Mouse (Mus musculus): ENCODE data around the gene Morc3. TPM values are rescaled to one million over a fixed set of nuclear protein-coding genes. Genes with fewer than 3 reads are reported as not detected.
A peak's percentile ranks its signal among the peaks of the same experiment; 100 is the strongest.

The Morc3 gene
- polyA plus RNA-seq, 1 experiment from 2014 or later: 11.7 TPM

DNA sequence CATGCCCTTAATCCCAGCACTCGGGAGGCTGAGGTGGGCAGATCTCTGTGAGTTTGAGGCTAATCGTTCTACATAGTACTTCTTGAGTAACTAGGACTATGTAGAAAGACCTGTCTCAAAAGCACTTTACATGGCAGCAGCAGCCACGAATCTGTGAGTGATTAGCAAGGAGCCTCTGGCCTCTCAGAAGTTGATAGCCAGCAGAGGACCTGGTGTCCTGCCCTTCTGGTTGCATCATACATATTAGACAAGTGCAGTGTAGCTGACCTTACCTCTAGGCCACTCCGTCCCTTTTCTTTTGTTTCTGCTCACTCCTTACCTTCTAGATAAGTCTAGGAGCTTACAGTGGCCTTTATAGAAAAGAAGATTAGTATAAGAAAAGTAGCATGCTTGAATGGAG is 28.0 kb downstream of the Morc3 start:
- Histone ChIP-seq H3K9me3 (ENCODE audit: low read length) (no peaks in the 10 kb centered on the region), H3K9ac (replicated peaks) (no peak overlapping the region), H3K36me3 (replicated peaks; ENCODE audit: insufficient read depth, low read length) (peaks cover 85% of the 10 kb centered on the region), H3K27ac (ENCODE audit: low read depth) (no peak overlapping the region), H3K4me3 (ENCODE audit: low read depth, low read length) (no peak overlapping the region), H3K4me2 (ENCODE audit: low read depth, low read length) (no peak overlapping the region), H3K4me1 (ENCODE audit: insufficient read depth) (no peaks in the 10 kb centered on the region), H3K27me3 (ENCODE audit: insufficient read depth, low read length) (no peaks in the 10 kb centered on the region)
- ATAC-seq: no peak
- 74% methylated on average over 4 of the region's 4 CpGs for WGBS (ENCODE audit: insufficient replicate concordance)
- DNase-seq: no peak
- TF ChIP-seq EP300 (IDR thresholded peaks at IDR 0.05; ENCODE audit: low read depth) (no peak), CTCF (IDR thresholded peaks at IDR 0.05; ENCODE audit: low read depth) (no peak)

DNA sequence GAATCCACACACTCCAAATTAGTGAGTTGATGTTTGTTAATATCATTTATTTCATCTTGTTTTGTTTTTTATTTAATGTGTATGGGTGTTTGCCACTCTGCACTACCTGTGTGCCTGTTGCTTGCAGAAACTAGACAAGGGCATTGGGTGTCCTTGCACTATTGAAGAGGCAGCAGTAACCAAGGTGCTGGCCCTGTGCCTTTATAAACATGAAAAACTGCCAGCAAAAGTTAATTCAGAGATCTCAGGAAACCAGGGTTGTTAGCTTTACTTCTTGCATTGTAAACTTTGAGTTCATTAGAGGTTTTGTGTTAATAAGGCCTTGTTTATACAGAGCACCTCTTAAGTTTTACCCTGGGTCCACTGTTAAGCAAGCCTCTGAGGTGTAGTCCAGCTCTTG is 28.8 kb downstream of the Morc3 start:
- H3K27me3 ChIP-seq (ENCODE audit: insufficient read depth, low read length): no peaks in the 10 kb centered on the region
- ATAC-seq (no peak), DNase-seq (no peak)
- H3K27ac ChIP-seq (ENCODE audit: low read depth): peak overlapping the region; percentile 29; the same call in 1 of the 2 replicates
- H3K9me3 ChIP-seq (ENCODE audit: low read length): no peaks in the 10 kb centered on the region
- no peak for TF ChIP-seq EP300 (IDR thresholded peaks at IDR 0.05; ENCODE audit: low read depth)
- TF ChIP-seq CTCF (IDR thresholded peaks at IDR 0.05; ENCODE audit: low read depth): no peak
- H3K36me3 ChIP-seq (replicated peaks; ENCODE audit: insufficient read depth, low read length): peaks cover 86% of the 10 kb centered on the region
- no peak overlapping the region for H3K4me2 ChIP-seq (ENCODE audit: low read depth, low read length)
- H3K4me1 ChIP-seq (ENCODE audit: insufficient read depth): no peaks in the 10 kb centered on the region
- no peak overlapping the region; the same call in 1 of the 2 replicates for H3K9ac ChIP-seq (replicated peaks)
- H3K4me3 ChIP-seq (ENCODE audit: low read depth, low read length): no peak overlapping the region

DNA sequence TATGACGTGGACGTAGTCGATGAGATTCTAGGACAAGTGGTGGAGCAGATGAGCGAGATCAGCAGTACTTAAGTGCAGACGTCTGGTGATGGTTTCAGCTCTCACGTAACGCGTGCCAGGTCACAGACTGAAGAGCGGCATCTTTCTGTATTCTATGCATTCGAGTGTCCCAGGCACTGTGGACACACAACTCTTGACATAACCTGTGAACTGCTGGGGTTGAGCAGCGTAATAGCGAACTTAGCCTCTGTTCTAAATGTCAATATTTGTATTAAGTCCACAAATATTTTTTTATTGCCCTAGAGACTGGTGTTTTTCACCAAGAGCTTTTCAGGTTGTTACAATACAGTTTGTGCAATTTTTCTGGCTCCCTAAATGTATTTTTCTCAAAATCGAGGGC is 42.9 kb downstream of the Morc3 start:
- no peak for DNase-seq

DNA sequence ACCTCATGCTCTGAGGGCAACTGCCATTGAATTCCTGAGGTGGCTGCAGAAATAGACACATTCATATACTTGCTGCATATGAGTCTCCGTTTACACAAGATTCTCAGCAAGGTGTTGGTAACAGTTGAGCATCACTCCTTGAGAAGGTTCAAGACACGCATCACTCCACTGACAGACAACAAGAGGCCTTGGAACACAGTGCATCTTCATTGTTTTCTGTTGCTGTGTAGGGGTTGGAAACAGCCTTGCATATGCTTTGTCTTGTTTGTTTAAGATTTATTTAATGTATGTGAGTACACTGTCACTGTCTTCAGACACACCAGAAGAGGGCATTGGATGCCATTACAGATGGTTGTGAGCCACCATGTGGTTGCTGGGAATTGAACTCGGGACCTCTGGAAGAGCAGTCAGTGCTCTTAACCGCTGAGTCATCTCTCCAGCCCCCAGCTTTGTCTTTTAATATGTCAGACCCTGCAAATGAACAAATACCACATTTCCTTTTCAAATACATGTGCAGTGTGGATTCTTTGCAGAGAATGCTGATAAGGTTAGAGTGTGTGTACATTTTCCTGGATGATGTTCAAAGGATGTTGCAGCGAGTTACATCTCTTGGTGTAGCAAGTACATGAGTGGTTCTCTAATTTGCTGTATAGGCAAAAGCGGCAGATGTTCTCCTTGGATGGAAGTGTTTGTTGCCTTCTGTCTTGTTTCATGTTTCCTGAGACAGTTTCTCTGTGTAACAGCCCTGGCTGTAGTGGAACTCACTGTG is 45.9 kb downstream of the Morc3 start:
- 71% methylated on average over 6 of the region's 6 CpGs for WGBS (ENCODE audit: insufficient replicate concordance)
- no peak for ATAC-seq
- H3K27me3 ChIP-seq (ENCODE audit: insufficient read depth, low read length): no peaks in the 10 kb centered on the region
- H3K9ac ChIP-seq (replicated peaks): no peak overlapping the region
- 0 out of 2 replicates have a peak, but pooled peaks cover 2% of the 10 kb centered on the region for H3K4me1 ChIP-seq (ENCODE audit: insufficient read depth)
- no peak overlapping the region for H3K27ac ChIP-seq (ENCODE audit: low read depth)
- no peak overlapping the region for H3K4me3 ChIP-seq (ENCODE audit: low read depth, low read length)
- TF ChIP-seq CTCF (IDR thresholded peaks at IDR 0.05; ENCODE audit: low read depth) (no peak), EP300 (IDR thresholded peaks at IDR 0.05; ENCODE audit: low read depth) (no peak)
- peaks cover 43% of the 10 kb centered on the region for H3K36me3 ChIP-seq (replicated peaks; ENCODE audit: insufficient read depth, low read length)
- no peak for DNase-seq
- H3K9me3 ChIP-seq (ENCODE audit: low read length): no peaks in the 10 kb centered on the region
- H3K4me2 ChIP-seq (ENCODE audit: low read depth, low read length): no peak overlapping the region

More for the DNA sequence above, 42.9 kb downstream of the Morc3 start:
- H3K4me1 ChIP-seq (ENCODE audit: insufficient read depth): 0 out of 2 replicates have a peak, but pooled peaks cover 2% of the 10 kb centered on the region
- H3K27ac ChIP-seq (ENCODE audit: low read depth): no peak overlapping the region
- no peak overlapping the region for H3K4me3 ChIP-seq (ENCODE audit: low read depth, low read length)
- WGBS (ENCODE audit: insufficient replicate concordance): 80% methylated on average over 13 of the region's 13 CpGs
- H3K36me3 ChIP-seq (replicated peaks; ENCODE audit: insufficient read depth, low read length): peaks cover 69% of the 10 kb centered on the region
- H3K9ac ChIP-seq (replicated peaks): no peak overlapping the region
- peak; percentile 76 for ATAC-seq
- TF ChIP-seq CTCF (IDR thresholded peaks at IDR 0.05; ENCODE audit: low read depth) (no peak), EP300 (IDR thresholded peaks at IDR 0.05; ENCODE audit: low read depth) (no peak)
- H3K4me2 ChIP-seq (ENCODE audit: low read depth, low read length): no peak overlapping the region
- no peaks in the 10 kb centered on the region for H3K27me3 ChIP-seq (ENCODE audit: insufficient read depth, low read length)
- no peaks in the 10 kb centered on the region for H3K9me3 ChIP-seq (ENCODE audit: low read length)

DNA sequence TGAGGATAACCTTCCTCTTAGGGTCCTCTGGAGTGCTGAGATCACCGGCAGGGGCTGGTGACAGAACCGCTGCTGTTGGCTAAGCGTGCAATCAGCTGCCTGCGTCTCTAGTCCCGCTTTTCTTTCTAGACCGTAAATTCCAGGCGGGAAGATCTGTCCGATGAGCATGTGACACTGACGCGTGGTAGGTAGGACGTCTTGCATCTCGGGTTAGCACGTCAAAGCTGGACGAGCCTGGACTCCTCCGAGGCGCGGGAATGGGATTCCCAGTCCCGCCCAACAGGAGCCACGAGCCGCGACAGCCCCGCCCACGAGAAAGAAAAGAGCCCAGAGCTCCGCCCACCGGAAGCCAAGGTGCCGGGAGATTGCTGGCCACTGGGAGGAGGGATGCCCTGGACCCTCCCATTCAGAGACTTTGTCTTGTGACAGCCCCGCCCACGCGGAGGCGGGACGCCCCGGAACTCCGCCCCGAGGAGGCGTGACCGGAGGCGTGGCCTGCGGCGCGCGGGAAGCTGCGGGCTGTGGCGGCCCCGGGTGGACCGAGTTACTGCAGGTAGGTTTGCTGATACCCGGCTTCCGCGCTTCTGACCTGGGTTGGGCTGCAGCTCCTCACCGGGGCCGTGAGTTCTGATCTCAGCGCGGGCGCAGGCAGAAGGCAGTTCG is 51.6 kb downstream of the Morc3 start, which contains the start of gene Chaf1b:
TSS of gene Chaf1b (plus strand) at position 479 of the 663 bp plus-strand sequence.
- peaks cover 14% of the 10 kb centered on the region for H3K36me3 ChIP-seq (replicated peaks; ENCODE audit: insufficient read depth, low read length)
- peak within 1 kb of the TSS; percentile 96 for H3K4me2 ChIP-seq (ENCODE audit: low read depth, low read length)
- no peaks in the 10 kb centered on the region for H3K27me3 ChIP-seq (ENCODE audit: insufficient read depth, low read length)
- peak within 1 kb of the TSS; percentile 93 for H3K4me3 ChIP-seq (ENCODE audit: low read depth, low read length)
- peak within 1 kb of the TSS; percentile 30; the same call in 1 of the 2 replicates for H3K27ac ChIP-seq (ENCODE audit: low read depth)
- TF ChIP-seq CTCF (IDR thresholded peaks at IDR 0.05; ENCODE audit: low read depth): peak; percentile 18; the same call in 1 of the 2 replicates
- no peak for TF ChIP-seq EP300 (IDR thresholded peaks at IDR 0.05; ENCODE audit: low read depth)
- WGBS (ENCODE audit: insufficient replicate concordance): under 1% methylated on average over 54 of the region's 54 CpGs
- peak; percentile 99 for DNase-seq
- H3K9ac ChIP-seq (replicated peaks): peak within 1 kb of the TSS; percentile 87
- peaks cover 12% of the 10 kb centered on the region for H3K4me1 ChIP-seq (ENCODE audit: insufficient read depth)
- ATAC-seq: peak; percentile 96
- H3K9me3 ChIP-seq (ENCODE audit: low read length): no peaks in the 10 kb centered on the region

DNA sequence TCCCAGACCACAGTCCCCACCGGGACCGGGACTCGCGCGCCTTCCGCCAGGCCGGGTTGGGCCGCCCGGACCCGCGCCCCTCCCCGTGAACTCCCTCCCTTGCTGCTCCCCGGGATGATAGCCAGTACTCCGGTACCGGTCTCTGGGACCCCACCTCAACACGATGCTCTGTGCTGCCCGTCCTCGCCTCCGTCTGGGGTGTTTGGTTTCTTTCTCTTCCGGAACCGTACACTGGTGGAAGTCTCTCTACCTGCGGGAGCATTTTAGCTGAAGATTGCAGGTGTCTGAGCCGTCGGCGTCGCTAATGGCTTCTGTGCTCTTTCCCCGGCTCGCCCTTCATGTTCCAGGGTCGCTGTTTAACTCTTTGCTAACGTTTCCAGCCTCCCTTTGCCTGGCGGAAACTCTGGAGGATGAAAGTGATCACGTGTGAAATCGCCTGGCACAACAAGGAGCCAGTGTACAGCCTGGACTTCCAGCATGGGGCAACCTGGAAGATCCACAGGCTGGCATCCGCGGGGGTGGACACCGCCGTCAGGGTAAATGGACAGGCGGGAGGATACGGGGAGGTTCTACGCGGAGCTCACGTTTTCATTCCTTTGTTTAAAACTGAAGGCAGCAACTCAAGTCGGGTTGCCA is 52.3 kb downstream of the Morc3 start:
- Histone ChIP-seq H3K9me3 (ENCODE audit: low read length) (no peaks in the 10 kb centered on the region), H3K4me3 (ENCODE audit: low read depth, low read length) (peak overlapping the region; percentile 93), H3K9ac (replicated peaks) (peak overlapping the region; percentile 87), H3K27ac (ENCODE audit: low read depth) (peak overlapping the region; percentile 30; the same call in 1 of the 2 replicates), H3K27me3 (ENCODE audit: insufficient read depth, low read length) (no peaks in the 10 kb centered on the region), H3K36me3 (replicated peaks; ENCODE audit: insufficient read depth, low read length) (peaks cover 14% of the 10 kb centered on the region), H3K4me2 (ENCODE audit: low read depth, low read length) (peak overlapping the region; percentile 96), H3K4me1 (ENCODE audit: insufficient read depth) (peaks cover 12% of the 10 kb centered on the region)
- TF ChIP-seq EP300 (IDR thresholded peaks at IDR 0.05; ENCODE audit: low read depth): no peak
- TF ChIP-seq CTCF (IDR thresholded peaks at IDR 0.05; ENCODE audit: low read depth): no peak
- DNase-seq (peak; percentile 45), ATAC-seq (peak; percentile 60)
- 1% methylated on average over 43 of the region's 43 CpGs for WGBS (ENCODE audit: insufficient replicate concordance)
